Mouse (Mus musculus) embryonic facial prominence, embryonic 13.5 days (tissue): ENCODE data around the gene Klf2. TPM values are rescaled to one million over a fixed set of nuclear protein-coding genes. Genes with fewer than 3 reads are reported as not detected.

Source experiments
- ATAC-seq: fragments of 200-750 bp; cut with Nextera tagmentation; 2 replicates; pipeline ENCODE4 v1.8.0; 2017; ENCODE audit warnings: low read depth; ENCODE audit not compliant: insufficient number of reproducible peaks, insufficient read depth, low FRiP score, low TSS enrichment
- H3K27ac ChIP-seq: fragments of 300-500 bp; sonication (generic); 2 replicates; pipeline ENCODE4 v1.5.1; 2015; ENCODE audit warnings: moderate library complexity, mild to moderate bottlenecking, inconsistent platforms
- H3K27me3 ChIP-seq: fragments of 300-500 bp; sonication (generic); 2 replicates; pipeline ENCODE4 v1.6.1; 2015; ENCODE audit warnings: mild to moderate bottlenecking, inconsistent platforms
- H3K36me3 ChIP-seq: fragments of 300-500 bp; sonication (generic); 2 replicates; pipeline ENCODE4 v1.6.1; 2015; ENCODE audit warnings: mild to moderate bottlenecking, inconsistent platforms
- H3K4me1 ChIP-seq: fragments of 300-500 bp; sonication (generic); 2 replicates; pipeline ENCODE4 v1.6.1; 2015; ENCODE audit warnings: inconsistent platforms
- H3K4me2 ChIP-seq: fragments of 300-500 bp; sonication (generic); 2 replicates; pipeline ENCODE4 v1.6.1; 2015; ENCODE audit warnings: moderate library complexity, mild to moderate bottlenecking, inconsistent platforms
- H3K4me3 ChIP-seq: fragments of 300-500 bp; sonication (generic); 2 replicates; pipeline ENCODE4 v1.5.1; 2015; ENCODE audit warnings: mild to moderate bottlenecking, inconsistent platforms
- H3K9ac ChIP-seq: fragments of 300-500 bp; sonication (generic); 2 replicates; pipeline ENCODE4 v1.6.1; 2015; ENCODE audit warnings: mild to moderate bottlenecking, inconsistent platforms
- H3K9me3 ChIP-seq: fragments of 300-500 bp; sonication (generic); 2 replicates; pipeline ENCODE4 v1.6.1; 2016; ENCODE audit warnings: inconsistent platforms
- WGBS: fragments of 180-500 bp; shearing (Covaris S2); methylation state at CpG from one replicate; pipeline ENCODE4 v1.1.7; 2015; ENCODE audit warnings: mixed read lengths; 5-methylcytosine and 5-hydroxymethylcytosine counted together
- polyA plus RNA-seq: library from polyadenylated mRNA; unstranded; fragments of >200 nt; fragmentation: Nextera tagmentation; extraction: Ambion mirVana; gene quantifications from 2 replicates; pipeline ENCODE4 v1.2.1, GENCODE M21; 2015

Gene Klf2
- polyA plus RNA-seq, 1 experiment from 2014 or later = 5.8 TPM

DNA sequence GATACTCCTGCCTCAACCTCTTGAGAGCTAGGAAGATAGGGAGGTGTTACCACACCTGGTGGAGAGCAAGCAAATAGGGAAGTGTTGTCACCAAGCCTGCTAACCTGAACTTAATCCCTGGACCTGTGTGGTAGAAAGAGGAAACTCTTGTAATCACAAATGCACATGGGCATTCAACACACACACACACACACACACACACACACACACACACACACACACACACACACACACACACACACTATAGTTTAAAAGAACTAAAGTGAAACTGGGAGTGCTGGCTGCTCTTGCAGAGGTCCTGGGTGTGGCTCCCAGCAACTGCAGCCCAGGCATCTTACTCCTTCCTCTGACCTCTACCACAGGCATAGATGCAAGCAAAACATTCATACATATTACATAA, 41.3 kb downstream of the Klf2 start:
- H3K27me3 ChIP-seq = no peaks in the 10 kb centered on the region
- no peak overlapping the region for H3K9ac ChIP-seq
- no peak overlapping the region for H3K27ac ChIP-seq
- H3K4me3 ChIP-seq = no peak overlapping the region
- no peak for ATAC-seq
- no peaks in the 10 kb centered on the region for H3K4me1 ChIP-seq
- no peaks in the 10 kb centered on the region for H3K9me3 ChIP-seq
- H3K4me2 ChIP-seq = no peak overlapping the region
- peaks cover 86% of the 10 kb centered on the region for H3K36me3 ChIP-seq

- ATAC-seq = no peak
- WGBS = 95% methylated on average over 4 of the region's 4 CpGs
- H3K36me3 ChIP-seq = peaks cover 86% of the 10 kb centered on the region
Observed at GRCm38 (mm10) chr8:72362754-72363153, 43.9 kb downstream of the Klf2 start.

GRCm38 (mm10) chr8:72363457-72363856, 44.6 kb downstream of the Klf2 start:
- no peaks in the 10 kb centered on the region for H3K9me3 ChIP-seq
- no peak for ATAC-seq
- no peak overlapping the region for H3K4me2 ChIP-seq
- peaks cover 86% of the 10 kb centered on the region for H3K36me3 ChIP-seq
- H3K9ac ChIP-seq = no peak overlapping the region
- WGBS = 88% methylated on average over 7 of the region's 7 CpGs
- no peaks in the 10 kb centered on the region for H3K27me3 ChIP-seq
- no peak overlapping the region for H3K27ac ChIP-seq
- 0 out of 2 replicates have a peak, but pooled peaks cover 4% of the 10 kb centered on the region for H3K4me1 ChIP-seq
- H3K4me3 ChIP-seq = no peak overlapping the region

More at GRCm38 (mm10) chr8:72362754-72363153, 43.9 kb downstream of the Klf2 start:
- 0 out of 2 replicates have a peak, but pooled peaks cover 4% of the 10 kb centered on the region for H3K4me1 ChIP-seq
- H3K4me3 ChIP-seq = no peak overlapping the region
- H3K9ac ChIP-seq = no peak overlapping the region
- no peak overlapping the region for H3K4me2 ChIP-seq
- H3K9me3 ChIP-seq = no peaks in the 10 kb centered on the region
- H3K27ac ChIP-seq = no peak overlapping the region
- no peaks in the 10 kb centered on the region for H3K27me3 ChIP-seq

GRCm38 (mm10) chr8:72365016-72365415, 46.2 kb downstream of the Klf2 start:
- H3K9ac ChIP-seq = no peak overlapping the region
- no peak overlapping the region for H3K27ac ChIP-seq
- no peaks in the 10 kb centered on the region for H3K9me3 ChIP-seq
- no peak overlapping the region for H3K4me2 ChIP-seq
- H3K4me3 ChIP-seq = no peak overlapping the region
- H3K4me1 ChIP-seq = 0 out of 2 replicates have a peak, but pooled peaks cover 4% of the 10 kb centered on the region
- no peak for ATAC-seq
- 87% methylated on average over 2 of the region's 2 CpGs for WGBS
- H3K27me3 ChIP-seq = no peaks in the 10 kb centered on the region
- peaks cover 85% of the 10 kb centered on the region for H3K36me3 ChIP-seq

DNA sequence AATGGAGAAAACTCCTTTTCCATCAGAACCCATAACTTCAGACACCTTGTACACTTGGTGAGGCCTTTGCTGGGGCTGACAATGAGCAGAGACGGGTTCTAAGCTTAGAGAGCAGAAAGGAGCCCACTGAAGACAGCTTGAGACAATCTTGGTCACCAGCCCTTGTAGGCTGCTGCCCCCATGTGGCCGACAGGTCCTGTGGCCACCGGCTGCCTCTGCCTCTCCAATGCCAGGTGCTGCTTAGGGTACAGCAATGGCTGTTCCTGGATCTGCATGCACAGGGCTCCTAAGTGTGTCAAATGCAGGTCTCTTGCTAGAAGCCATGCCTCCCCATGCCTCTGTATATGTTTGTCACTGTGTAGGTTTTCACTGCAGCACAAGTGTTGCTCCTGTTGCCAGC, 47.0 kb downstream of the Klf2 start:
- ATAC-seq = no peak
- 23% methylated on average over 3 of the region's 3 CpGs for WGBS
- Histone ChIP-seq H3K9me3 (no peaks in the 10 kb centered on the region), H3K27me3 (no peaks in the 10 kb centered on the region), H3K4me1 (0 out of 2 replicates have a peak, but pooled peaks cover 4% of the 10 kb centered on the region), H3K27ac (no peak overlapping the region), H3K4me3 (no peak overlapping the region), H3K36me3 (peaks cover 92% of the 10 kb centered on the region), H3K9ac (no peak overlapping the region), H3K4me2 (no peak overlapping the region)

GRCm38 (mm10) chr8:72366435-72366834, 47.6 kb downstream of the Klf2 start:
- Histone ChIP-seq H3K27ac (no peak overlapping the region), H3K4me1 (0 out of 2 replicates have a peak, but pooled peaks cover 4% of the 10 kb centered on the region), H3K4me3 (no peak overlapping the region), H3K9me3 (no peaks in the 10 kb centered on the region), H3K9ac (no peak overlapping the region), H3K36me3 (peaks cover 97% of the 10 kb centered on the region), H3K27me3 (no peaks in the 10 kb centered on the region), H3K4me2 (no peak overlapping the region)
- ATAC-seq = no peak
- 97% methylated on average over 2 of the region's 2 CpGs for WGBS

Other genes starting within 250 kb of the Klf2 start
- 0.11 TPM in 1 of 2 replicates, not detected in the other for gene Olfr373, start 235.9 kb upstream of the Klf2 start, polyA plus RNA-seq
- 0.03 TPM in 2 replicates for gene Olfr374, start 212.0 kb upstream of the Klf2 start, polyA plus RNA-seq
- gene Tpm4, start 184.1 kb upstream of the Klf2 start, polyA plus RNA-seq = 622 and 634 TPM in 2 replicates
- gene Rab8a, start 157.8 kb upstream of the Klf2 start, polyA plus RNA-seq = 132 and 142 TPM in 2 replicates
- not detected in 2 replicates for gene Hsh2d, start 129.4 kb upstream of the Klf2 start, polyA plus RNA-seq
- not detected in 2 replicates for gene Cib3, start 106.2 kb upstream of the Klf2 start, polyA plus RNA-seq
- gene Gm11034, start 105.4 kb upstream of the Klf2 start, polyA plus RNA-seq = not detected in 2 replicates
- 75.3 and 78.1 TPM in 2 replicates for gene Fam32a, start 99.3 kb upstream of the Klf2 start, polyA plus RNA-seq
- gene Ap1m1, start 79.0 kb upstream of the Klf2 start, polyA plus RNA-seq = 125 and 126 TPM in 2 replicates
- 26.9 and 55.7 TPM in 2 replicates for gene Gm10282, start 13.8 kb upstream of the Klf2 start, polyA plus RNA-seq
- 65.1 and 66.9 TPM in 2 replicates for gene Eps15l1, start 102.4 kb downstream of the Klf2 start, polyA plus RNA-seq
- gene Calr3, start 124.8 kb downstream of the Klf2 start, polyA plus RNA-seq = 1.1 and 1.8 TPM in 2 replicates
- 18.5 and 19.9 TPM in 2 replicates for gene 1700030K09Rik, start 124.8 kb downstream of the Klf2 start, polyA plus RNA-seq
- 70.7 and 74.0 TPM in 2 replicates for gene Cherp, start 156.2 kb downstream of the Klf2 start, polyA plus RNA-seq
- 15.4 and 19.6 TPM in 2 replicates for gene Slc35e1, start 173.6 kb downstream of the Klf2 start, polyA plus RNA-seq
- gene Med26, start 229.2 kb downstream of the Klf2 start, polyA plus RNA-seq = 20.1 and 20.4 TPM in 2 replicates